Mouse (Mus musculus): ENCODE results near the gene Sspo. TPM values are rescaled to one million over a fixed set of nuclear protein-coding genes. Genes with fewer than 3 reads are reported as not detected.

Sspo gene
- polyA plus RNA-seq, 1 experiment from 2014 or later: 0.07 TPM

DNA sequence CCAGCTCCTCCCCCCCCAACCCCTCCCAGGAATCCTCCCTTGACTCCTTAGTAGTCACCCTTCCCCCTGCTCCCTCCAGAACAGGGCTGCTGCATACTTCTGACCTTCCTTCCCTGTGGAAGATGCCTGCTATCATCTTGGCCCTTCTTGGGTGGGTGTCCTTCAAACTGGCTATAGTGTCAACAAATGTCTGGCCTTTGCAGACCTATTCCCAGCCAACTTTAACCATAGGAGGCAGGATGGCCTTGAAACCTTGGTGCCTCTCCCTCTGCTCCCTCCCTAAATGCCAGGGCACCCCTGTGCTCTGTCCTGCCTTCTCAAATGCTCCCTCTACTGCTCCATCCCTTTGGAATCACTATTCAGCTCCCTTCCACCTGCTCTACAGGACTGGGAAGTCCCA lies 8.4 kb upstream of the Sspo start:
- H3K4me1 ChIP-seq: peaks cover 55% of the 10 kb centered on the region
- peak overlapping the region; percentile 50 for H3K4me3 ChIP-seq
- peaks cover 9% of the 10 kb centered on the region; the same call in 1 of the 2 replicates for H3K9me3 ChIP-seq (replicated peaks)
- no peak for DNase-seq (ENCODE audit: low spot score)
- peaks cover 34% of the 10 kb centered on the region for H3K36me3 ChIP-seq
- peaks cover 67% of the 10 kb centered on the region for H3K27me3 ChIP-seq (ENCODE audit: low read depth, poor library complexity, severe bottlenecking)
- peak overlapping the region; percentile 19; the same call in 1 of the 2 replicates for H3K27ac ChIP-seq (replicated peaks)

DNA sequence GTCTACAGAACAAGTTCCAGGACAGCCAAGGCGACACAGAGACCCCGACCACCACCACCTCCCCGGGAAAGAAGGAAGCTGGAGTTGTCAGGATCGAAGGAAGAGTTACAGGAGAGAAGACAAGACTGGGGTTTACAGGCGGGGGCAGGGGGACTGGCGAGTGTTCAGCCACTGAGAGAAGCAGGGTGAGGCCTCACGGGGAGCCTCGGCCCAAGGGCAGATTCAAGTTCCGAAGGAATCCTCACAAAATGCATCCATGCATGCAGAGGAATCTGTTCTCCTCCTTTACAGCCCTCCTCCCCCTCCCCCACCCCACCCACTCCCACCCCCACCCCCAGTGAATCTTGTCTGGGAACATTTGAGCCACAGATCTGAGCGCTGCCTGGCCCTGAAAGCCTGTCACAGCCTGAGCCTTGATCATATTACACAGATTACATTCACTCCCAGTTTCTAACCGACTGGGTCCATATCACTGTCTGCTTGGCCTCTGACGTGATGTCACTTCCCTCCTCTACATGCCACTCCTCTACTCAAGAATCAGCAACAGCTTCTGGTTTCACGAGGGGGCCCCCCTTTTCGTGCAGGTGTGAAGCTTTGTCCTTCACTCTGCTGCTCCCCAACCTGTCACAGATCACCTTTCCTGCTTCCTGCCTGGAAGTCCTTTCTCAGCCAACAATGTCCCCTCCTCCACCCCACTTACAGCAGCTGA lies 7.6 kb upstream of the Sspo start:
- DNase-seq (ENCODE audit: low spot score): no peak
- peaks cover 64% of the 10 kb centered on the region for H3K27me3 ChIP-seq (ENCODE audit: low read depth, poor library complexity, severe bottlenecking)
- peaks cover 9% of the 10 kb centered on the region; the same call in 1 of the 2 replicates for H3K9me3 ChIP-seq (replicated peaks)
- H3K4me3 ChIP-seq: no peak overlapping the region
- H3K4me1 ChIP-seq: peaks cover 59% of the 10 kb centered on the region
- peak overlapping the region; percentile 19; the same call in 1 of the 2 replicates for H3K27ac ChIP-seq (replicated peaks)
- H3K36me3 ChIP-seq: peaks cover 34% of the 10 kb centered on the region
- WGBS: 40% methylated on average over 14 of the region's 14 CpGs

DNA sequence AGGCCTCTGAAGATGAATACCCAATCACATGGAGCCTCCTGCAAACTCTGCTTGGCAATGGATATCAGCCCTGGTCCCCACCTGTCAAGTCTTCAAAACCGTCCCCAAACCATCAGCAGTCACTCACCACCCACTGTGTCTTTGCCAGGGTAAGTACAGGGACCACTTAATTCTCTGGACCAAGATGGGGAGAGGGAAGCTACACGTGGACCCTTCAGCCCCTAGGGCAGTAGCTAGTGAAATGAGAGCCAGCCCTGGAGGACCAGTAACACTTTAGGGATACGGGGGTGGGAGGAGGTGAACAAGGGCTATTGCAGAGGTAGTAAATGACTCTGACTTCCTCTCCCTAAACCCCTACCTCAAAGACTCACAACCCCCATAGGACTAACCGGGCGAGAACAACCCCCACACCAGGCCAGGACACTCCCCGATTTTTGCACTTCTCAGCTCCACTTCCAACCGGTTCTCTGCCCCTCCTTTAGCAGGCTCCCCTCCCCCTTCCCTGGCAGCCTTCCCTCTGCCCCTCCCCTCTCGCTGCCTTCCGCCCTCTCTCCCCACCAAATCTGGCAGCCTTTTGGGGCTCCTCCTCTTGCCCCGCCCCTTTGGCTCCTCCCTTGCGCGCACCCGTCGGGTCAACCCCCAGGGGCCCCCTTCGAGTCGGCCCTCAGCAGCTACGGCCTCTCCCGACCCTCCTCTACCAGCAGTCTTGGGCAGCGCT lies 4.3 kb upstream of the Sspo start:
- Histone ChIP-seq H3K9me3 (replicated peaks) (peaks cover 9% of the 10 kb centered on the region; the same call in 1 of the 2 replicates), H3K4me3 (peak overlapping the region; percentile 89), H3K27me3 (ENCODE audit: low read depth, poor library complexity, severe bottlenecking) (peaks cover 46% of the 10 kb centered on the region), H3K27ac (replicated peaks) (peak overlapping the region; percentile 97), H3K36me3 (peaks cover 17% of the 10 kb centered on the region), H3K4me1 (peaks cover 67% of the 10 kb centered on the region)
- no peak for DNase-seq (ENCODE audit: low spot score)
- 3% methylated on average over 19 of the region's 19 CpGs for WGBS

DNA sequence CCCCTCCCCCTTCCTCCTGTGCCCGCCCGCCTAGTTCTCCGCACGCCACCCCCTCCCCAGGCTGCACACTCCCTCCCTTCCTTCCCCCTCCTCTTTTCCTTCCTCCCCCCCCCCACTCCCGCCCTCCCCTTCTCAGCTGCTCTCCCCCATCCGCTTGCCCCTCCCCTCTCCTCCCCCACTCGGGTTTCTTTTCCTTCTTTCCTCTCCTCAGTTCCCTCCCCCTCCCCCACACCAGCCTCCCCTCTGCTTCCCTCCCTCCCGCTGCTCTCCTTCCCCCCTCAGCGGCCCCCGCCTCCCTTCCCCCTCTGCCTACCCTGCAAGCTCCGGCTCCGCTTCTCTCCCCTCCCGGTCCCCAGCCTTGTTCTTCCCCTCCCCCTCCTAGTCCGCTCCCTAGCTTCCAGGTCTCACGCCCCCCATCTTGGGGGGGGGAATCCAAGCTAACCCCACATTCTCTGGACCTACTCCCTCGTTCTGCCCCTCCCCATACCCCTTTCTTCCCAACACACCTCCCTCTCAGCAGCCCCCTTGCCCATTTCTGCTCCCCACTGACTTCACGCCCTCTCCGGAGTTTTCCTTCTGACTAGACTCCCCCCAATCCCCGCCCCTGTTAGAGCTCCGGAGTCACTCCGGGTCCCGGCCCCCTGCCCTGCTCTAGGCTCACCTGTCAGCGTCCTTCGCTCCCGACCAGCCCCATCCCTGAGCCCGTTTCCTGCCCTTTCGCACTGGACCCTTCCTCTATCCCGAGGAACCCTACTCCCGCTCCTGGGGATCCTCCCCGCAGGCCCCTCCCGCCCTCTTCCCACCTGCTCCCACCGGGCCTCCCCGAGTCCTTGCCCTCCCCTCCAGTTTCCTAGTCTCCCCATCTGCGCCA lies 3.5 kb upstream of the Sspo start:
- Histone ChIP-seq H3K4me1 (peaks cover 59% of the 10 kb centered on the region), H3K27me3 (ENCODE audit: low read depth, poor library complexity, severe bottlenecking) (peaks cover 38% of the 10 kb centered on the region), H3K27ac (replicated peaks) (peak overlapping the region; percentile 97), H3K36me3 (peaks cover 17% of the 10 kb centered on the region), H3K4me3 (peak overlapping the region; percentile 89), H3K9me3 (replicated peaks) (peaks cover 9% of the 10 kb centered on the region; the same call in 1 of the 2 replicates)
- 2% methylated on average over 31 of the region's 34 CpGs for WGBS
- DNase-seq (ENCODE audit: low spot score): peak; percentile 97

DNA sequence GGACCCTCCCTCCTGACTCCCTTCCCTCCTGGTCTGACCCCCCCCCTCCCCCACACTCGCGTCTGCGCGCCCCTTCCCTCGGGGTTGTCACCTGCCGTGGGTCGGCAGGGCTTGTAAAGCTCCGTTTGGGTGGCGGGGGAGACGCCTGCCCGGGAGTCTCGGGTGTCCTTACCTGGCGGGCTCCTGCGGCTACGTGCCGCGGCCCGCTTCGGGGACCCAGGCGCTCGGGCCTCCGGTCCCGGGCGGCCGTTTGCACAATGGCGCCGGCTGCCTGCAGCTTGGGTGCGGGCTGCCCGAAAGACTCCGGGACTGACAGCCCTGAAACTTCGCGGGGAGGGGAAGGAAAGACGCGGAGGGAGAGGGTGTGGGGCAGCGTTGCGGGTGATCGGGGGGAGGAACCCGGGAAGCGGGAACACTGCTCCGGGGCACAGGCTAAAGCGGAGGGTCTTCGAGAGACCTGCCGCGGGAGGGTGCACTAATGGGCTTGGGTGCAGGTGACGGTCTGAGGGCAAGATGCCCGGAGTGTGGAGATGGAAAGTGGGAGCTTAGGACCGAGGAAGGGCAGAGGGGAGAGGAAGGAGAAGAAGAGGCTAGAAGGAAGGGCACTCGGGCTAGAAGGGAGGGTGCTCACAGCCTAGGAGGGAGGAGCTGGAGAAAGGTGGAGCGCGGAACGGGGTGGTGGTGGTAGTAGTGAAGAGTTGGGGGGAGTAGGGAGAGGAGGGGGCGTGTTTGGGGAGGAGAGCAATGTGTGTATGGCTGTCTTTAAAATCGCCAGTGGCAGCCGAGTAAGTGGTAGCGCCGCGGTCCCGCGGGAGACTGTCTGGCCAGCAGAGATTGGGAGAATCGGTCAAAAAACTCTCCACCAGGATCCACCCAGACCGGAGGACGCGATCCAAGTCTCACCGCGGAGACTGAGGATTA lies 2.6 kb upstream of the Sspo start, which contains the start of gene Zfp467:
Gene Zfp467 (minus strand): TSS at position 645 of the 921 bp plus-strand sequence.
- Histone ChIP-seq H3K4me3 (peak within 1 kb of the TSS; percentile 89), H3K4me1 (peaks cover 50% of the 10 kb centered on the region), H3K9me3 (replicated peaks) (peaks cover 9% of the 10 kb centered on the region; the same call in 1 of the 2 replicates), H3K27me3 (ENCODE audit: low read depth, poor library complexity, severe bottlenecking) (peaks cover 29% of the 10 kb centered on the region), H3K36me3 (peaks cover 17% of the 10 kb centered on the region), H3K27ac (replicated peaks) (peak within 1 kb of the TSS; percentile 97)
- DNase-seq (ENCODE audit: low spot score): peak; percentile 51
- WGBS: under 1% methylated on average over 64 of the region's 65 CpGs

DNA sequence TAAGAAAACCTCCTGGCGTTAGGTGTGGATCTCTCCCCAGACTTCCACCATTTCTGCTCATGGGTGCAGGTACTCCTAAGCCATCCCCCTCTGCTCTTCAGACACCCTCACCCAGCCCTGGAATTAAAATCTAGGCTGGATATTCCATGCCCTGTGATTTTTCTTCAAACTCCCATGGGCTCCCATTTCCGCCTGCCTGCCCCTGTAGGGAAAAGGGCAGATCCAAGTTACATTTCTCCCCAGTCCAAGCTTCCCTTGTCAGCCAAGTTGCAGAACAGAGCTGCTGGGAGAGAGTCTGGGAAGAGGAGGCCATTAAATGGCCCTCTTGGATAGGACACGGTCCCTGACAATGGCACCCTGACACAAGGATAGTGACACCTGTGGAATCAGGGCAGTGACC lies 1.8 kb upstream of the Sspo start:
- WGBS: 35% methylated on average over 3 of the region's 3 CpGs
- DNase-seq (ENCODE audit: low spot score): no peak
- peaks cover 42% of the 10 kb centered on the region for H3K4me1 ChIP-seq
- H3K4me3 ChIP-seq: peak overlapping the region; percentile 89
- peak overlapping the region; percentile 97 for H3K27ac ChIP-seq (replicated peaks)
- peaks cover 21% of the 10 kb centered on the region; the same call in 1 of the 2 replicates for H3K27me3 ChIP-seq (ENCODE audit: low read depth, poor library complexity, severe bottlenecking)
- H3K9me3 ChIP-seq (replicated peaks): peaks cover 9% of the 10 kb centered on the region; the same call in 1 of the 2 replicates
- peaks cover 15% of the 10 kb centered on the region for H3K36me3 ChIP-seq

DNA sequence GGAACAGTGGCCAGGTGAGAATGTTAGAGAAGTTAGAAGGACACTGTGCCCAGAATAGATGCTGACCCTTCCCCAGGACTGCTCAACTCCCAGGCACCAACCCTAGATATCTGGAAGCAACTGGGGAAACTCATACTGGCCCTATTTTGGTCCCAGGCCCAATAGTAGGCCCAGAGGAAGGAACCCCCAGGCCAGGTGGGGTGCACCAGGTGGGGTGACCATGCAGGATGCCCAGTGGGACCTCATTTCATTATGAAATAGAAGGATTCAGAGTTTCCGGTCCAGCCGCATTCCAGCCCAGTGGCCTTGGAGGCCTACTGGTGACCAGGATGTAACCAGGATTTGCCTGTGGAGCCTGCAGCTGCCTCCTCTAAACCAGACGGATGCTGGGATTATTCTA lies 1.1 kb upstream of the Sspo start:
- peaks cover 41% of the 10 kb centered on the region for H3K4me1 ChIP-seq
- no peak for DNase-seq (ENCODE audit: low spot score)
- no peak overlapping the region for H3K4me3 ChIP-seq
- WGBS: 65% methylated on average over 3 of the region's 3 CpGs
- H3K27ac ChIP-seq (replicated peaks): no peak overlapping the region
- peaks cover 7% of the 10 kb centered on the region; the same call in 1 of the 2 replicates for H3K9me3 ChIP-seq (replicated peaks)
- H3K27me3 ChIP-seq (ENCODE audit: low read depth, poor library complexity, severe bottlenecking): peaks cover 18% of the 10 kb centered on the region; the same call in 1 of the 2 replicates
- H3K36me3 ChIP-seq: peaks cover 9% of the 10 kb centered on the region

DNA sequence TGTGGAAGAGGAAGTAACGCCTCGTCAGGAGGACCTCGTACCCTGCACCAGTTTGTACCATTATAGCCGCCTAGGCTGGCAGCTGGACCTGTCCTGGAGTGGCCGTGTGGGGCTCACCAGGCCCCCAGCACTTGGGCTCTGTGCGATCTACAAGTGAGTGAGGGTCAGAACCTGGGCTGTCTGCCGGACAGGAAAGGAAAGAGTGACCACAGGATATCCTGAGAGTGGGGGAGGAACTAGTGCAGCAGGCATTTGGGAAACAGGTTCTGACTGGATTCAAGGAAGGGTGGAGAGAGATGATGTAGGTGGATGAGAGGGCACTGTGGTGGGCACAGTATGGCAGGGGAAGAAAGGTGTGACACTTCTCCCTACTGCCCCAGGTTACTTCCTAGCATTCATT lies 498 bp downstream of the Sspo start:
- 77% methylated on average over 7 of the region's 7 CpGs for WGBS
- Histone ChIP-seq H3K27ac (replicated peaks) (no peak overlapping the region), H3K4me1 (peaks cover 35% of the 10 kb centered on the region)

DNA sequence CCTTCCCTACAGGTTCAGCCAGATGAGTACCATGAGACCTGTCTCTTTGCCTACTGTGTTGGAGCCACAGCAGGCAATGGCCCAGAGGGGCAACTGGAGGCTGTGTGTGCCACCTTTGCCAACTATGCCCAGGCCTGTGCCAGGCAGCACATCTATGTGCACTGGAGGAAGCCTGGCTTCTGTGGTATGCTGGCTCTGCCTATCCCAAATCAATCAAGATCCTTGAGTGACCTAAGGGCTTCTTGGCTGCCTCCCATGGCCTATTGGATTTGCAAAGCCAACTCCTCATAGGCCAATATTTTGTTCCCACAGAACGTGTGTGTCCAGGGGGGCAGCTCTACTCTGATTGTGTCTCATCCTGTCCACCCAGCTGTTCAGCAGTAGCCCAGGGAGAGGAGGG lies 4.1 kb downstream of the Sspo start:
- WGBS: 75% methylated on average over 1 of the region's 1 CpGs
- Histone ChIP-seq H3K9me3 (replicated peaks) (no peaks in the 10 kb centered on the region), H3K27ac (replicated peaks) (no peak overlapping the region), H3K4me3 (no peak overlapping the region), H3K4me1 (peaks cover under 1% of the 10 kb centered on the region; the same call in 1 of the 2 replicates), H3K27me3 (ENCODE audit: low read depth, poor library complexity, severe bottlenecking) (peaks cover 2% of the 10 kb centered on the region; the same call in 1 of the 2 replicates), H3K36me3 (no peaks in the 10 kb centered on the region)
- DNase-seq (ENCODE audit: low spot score): no peak

More for the DNA sequence above, 498 bp downstream of the Sspo start:
- Histone ChIP-seq H3K27me3 (ENCODE audit: low read depth, poor library complexity, severe bottlenecking) (peaks cover 18% of the 10 kb centered on the region; the same call in 1 of the 2 replicates), H3K9me3 (replicated peaks) (no peaks in the 10 kb centered on the region), H3K36me3 (no peaks in the 10 kb centered on the region), H3K4me3 (no peak overlapping the region)
- DNase-seq (ENCODE audit: low spot score): no peak

DNA sequence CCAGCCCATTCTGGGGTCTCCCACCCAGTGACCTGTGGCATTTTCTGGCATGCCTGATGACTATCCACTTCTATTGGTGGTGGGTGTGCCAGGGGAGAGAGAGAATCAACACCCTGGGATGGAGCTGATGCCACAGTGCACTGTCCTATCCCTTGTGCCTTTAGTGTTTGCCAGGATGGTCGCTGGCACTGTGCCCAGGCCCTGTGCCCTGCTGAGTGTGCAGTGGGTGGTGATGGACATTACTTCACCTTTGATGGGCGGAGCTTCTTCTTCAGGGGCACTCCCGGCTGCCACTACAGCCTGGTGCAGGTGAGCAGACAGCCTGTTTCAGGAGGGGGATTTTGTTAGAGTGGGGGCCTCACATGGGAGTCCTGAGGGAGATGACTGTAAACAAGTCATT lies 4.7 kb downstream of the Sspo start:
- no peaks in the 10 kb centered on the region for H3K36me3 ChIP-seq
- 72% methylated on average over 3 of the region's 3 CpGs for WGBS

DNA sequence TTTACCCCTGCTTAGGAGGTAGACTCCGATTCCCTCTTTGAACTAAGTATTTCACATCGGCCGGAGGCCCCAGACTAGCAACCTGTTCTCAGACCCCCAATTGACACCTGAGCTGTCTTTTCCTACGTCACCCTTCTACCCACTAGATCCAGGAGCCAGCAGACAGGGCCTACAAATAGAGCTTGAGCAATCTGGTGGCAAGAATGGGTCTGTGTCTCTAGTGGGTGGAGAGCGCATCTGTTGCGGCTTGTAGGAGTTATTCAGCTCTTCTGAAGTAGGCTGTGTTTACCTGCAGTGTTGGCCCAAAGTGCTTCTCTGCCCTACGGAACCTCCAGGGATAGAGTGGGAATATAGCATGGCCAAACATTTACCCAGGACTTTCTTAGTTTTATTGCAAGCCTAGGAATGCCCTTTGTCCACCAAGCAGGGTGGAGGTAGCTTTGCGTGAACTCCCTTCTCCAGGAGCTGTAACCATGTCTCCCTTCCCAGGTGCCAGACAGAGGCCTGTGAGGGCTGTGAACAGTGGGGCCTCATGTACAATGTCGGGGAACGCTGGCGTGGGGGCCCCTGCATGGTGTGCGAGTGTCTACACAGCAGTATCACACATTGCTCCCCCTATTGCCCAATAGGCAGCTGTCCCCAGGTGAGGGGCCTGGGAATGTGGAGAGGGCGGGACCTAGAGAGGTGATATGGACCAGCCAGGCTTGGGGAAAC lies 17.1 kb downstream of the Sspo start:
- H3K27ac ChIP-seq (replicated peaks): no peak overlapping the region
- no peak overlapping the region for H3K4me3 ChIP-seq
- DNase-seq (ENCODE audit: low spot score): no peak
- H3K4me1 ChIP-seq: peaks cover 20% of the 10 kb centered on the region
- no peaks in the 10 kb centered on the region for H3K9me3 ChIP-seq (replicated peaks)
- H3K27me3 ChIP-seq (ENCODE audit: low read depth, poor library complexity, severe bottlenecking): 0 out of 2 replicates have a peak, but pooled peaks cover 4% of the 10 kb centered on the region
- WGBS: 93% methylated on average over 13 of the region's 13 CpGs
- H3K36me3 ChIP-seq: no peaks in the 10 kb centered on the region

More for the DNA sequence above, 4.7 kb downstream of the Sspo start:
- no peak for DNase-seq (ENCODE audit: low spot score)
- Histone ChIP-seq H3K4me1 (no peaks in the 10 kb centered on the region), H3K27ac (replicated peaks) (no peak overlapping the region), H3K27me3 (ENCODE audit: low read depth, poor library complexity, severe bottlenecking) (no peaks in the 10 kb centered on the region), H3K9me3 (replicated peaks) (no peaks in the 10 kb centered on the region), H3K4me3 (no peak overlapping the region)

Data from midbrain, embryonic 10.5 days (tissue).